Mouse (Mus musculus) cerebellum, adult 2 months (tissue): ENCODE measurements around the gene Dst.

Experiments
- CTCF ChIP-seq: fragments of 200-500 bp; IDR thresholded peaks from 2 replicates; pipeline ENCODE4 v1.5.1; 2011; ENCODE audit warnings: low read depth, mild to moderate bottlenecking, control low read depth, low read length, moderate library complexity, borderline replicate concordance; ENCODE audit not compliant: insufficient read depth
- POLR2A ChIP-seq: fragments of 200-500 bp; IDR thresholded peaks from 2 replicates; pipeline ENCODE4 v1.6.1; 2011; ENCODE audit warnings: low read length, control low read depth, borderline replicate concordance; ENCODE audit not compliant: insufficient read depth

DNA sequence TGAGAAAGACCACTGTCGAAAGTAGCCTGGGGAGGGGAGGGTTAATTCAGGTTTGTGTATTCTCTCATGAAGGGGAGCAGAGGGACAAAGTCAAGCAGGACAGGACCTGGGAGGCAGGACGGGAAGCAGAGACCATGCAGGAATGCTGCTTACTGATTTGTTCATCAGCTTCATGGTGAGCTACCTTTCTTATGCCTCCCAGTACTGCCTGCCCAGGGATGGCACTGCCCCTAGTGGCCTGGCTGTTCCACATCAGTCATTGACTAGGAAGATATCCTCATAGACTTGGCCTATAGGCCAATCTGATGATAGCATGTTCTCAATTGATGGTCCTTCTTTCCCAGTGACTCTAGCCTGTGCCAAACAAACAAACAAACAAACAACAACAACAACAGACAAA lies 35.9 kb downstream of the Dst start:
- no peak; the same call in 1 of the 2 replicates for TF ChIP-seq CTCF
- TF ChIP-seq POLR2A, result no peak
